Mouse (Mus musculus) testis, adult 2 months (tissue): Measurements from ENCODE around the gene Mthfr.
A peak's percentile ranks its signal among the peaks of the same experiment; 100 is the strongest.

ENCODE experiments used
- CTCF ChIP-seq: fragments of 200-500 bp; IDR thresholded peaks from 2 replicates; pipeline ENCODE4 v1.5.1; 2012; ENCODE audit warnings: low read depth, mild to moderate bottlenecking, inconsistent platforms, low read length, moderate library complexity; ENCODE audit not compliant: control insufficient read depth, insufficient read depth, insufficient replicate concordance
- POLR2A ChIP-seq: fragments of 200-500 bp; IDR thresholded peaks from 2 replicates; pipeline ENCODE4 v1.6.1; 2012; ENCODE audit warnings: low read depth, mild to moderate bottlenecking, inconsistent platforms, low read length, moderate library complexity; ENCODE audit not compliant: control insufficient read depth

DNA sequence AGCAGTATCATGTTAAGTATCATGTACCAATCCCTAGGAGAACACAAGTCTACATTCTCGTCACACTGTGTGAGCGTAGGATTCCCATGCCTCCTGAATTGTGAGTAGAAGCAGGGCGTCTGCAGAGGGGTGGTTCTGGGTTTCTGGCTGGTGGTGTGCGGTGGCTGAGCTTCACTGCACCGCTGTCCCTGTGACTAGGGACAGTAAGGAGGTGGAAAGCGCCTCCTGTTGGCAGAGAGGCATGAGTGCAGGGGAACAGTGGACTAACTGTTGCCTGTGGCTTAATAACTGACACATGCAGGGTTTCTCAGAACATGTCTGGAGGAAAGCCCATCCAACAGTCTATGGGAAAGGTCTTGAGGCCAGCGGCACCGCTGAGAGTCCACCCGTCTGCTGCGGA is 23.5 kb upstream of the Mthfr start:
- TF ChIP-seq CTCF (peak; percentile 53; the same call in 1 of the 2 replicates), POLR2A (no peak)
